ENCODE assay signal across 24 mouse cellular contexts in genomic region chr7:113880021-113880420, GRCm38 (mm10).
DNase-seq lines count a peak whose midpoint lies in the region; ATAC-seq and TF ChIP-seq lines count a peak whose summit lies in the region.
"Had no signal": no experiment of that assay in that cellular context is flagged by ENCODE, and none has a peak within 500 bp of the region (broad histone marks: within the 10 kb centered on the region; RNA-seq: fewer than 3 reads in every experiment).

No protein-coding gene starts in this region.

- no peak for ATAC-seq in intestine, postnatal 0 days
- no peak for ATAC-seq in intestine, embryonic 15.5 days
- ATAC-seq in midbrain, embryonic 13.5 days = no peak
- ATAC-seq in midbrain, embryonic 16.5 days = no peak
- ATAC-seq in midbrain, embryonic 15.5 days (replicated peaks) = no peak
- no peak for ATAC-seq in midbrain, postnatal 0 days (ENCODE audit: low FRiP score)
- ATAC-seq: activated CD4-positive, CD25-positive, alpha-beta regulatory T cell, adult 4 months; CD4-positive, CD25-positive, alpha-beta regulatory T cell, adult 4 months; forebrain, embryonic 13.5 days; Patski had no signal

- intact Hi-C loops in heart, postnatal 10 days (cut with DNase I) = no loop called here

- no peaks in the 10 kb centered on the region for H3K4me1 ChIP-seq in intestine, postnatal 0 days (replicated peaks; ENCODE audit: control insufficient read depth, insufficient read depth, low read length)
- H3K4me1 ChIP-seq in intestine, embryonic 15.5 days (replicated peaks) = no peaks in the 10 kb centered on the region
- peaks cover 14% of the 10 kb centered on the region for H3K4me1 ChIP-seq in midbrain, embryonic 13.5 days (replicated peaks)
- peaks cover 7% of the 10 kb centered on the region for H3K4me1 ChIP-seq in midbrain, embryonic 16.5 days (ENCODE audit: control insufficient read depth, insufficient read depth, low read length)
- H3K4me1 ChIP-seq in midbrain, embryonic 15.5 days = peaks cover 11% of the 10 kb centered on the region
- H3K4me1 ChIP-seq in midbrain, postnatal 0 days (ENCODE audit: insufficient read depth, low read length) = 0 out of 2 replicates have a peak, but pooled peaks cover 2% of the 10 kb centered on the region

- TF ChIP-seq CTCF in intestine, postnatal 0 days (IDR thresholded peaks at IDR 0.05; ENCODE audit: low read depth) = peak; percentile 61
- TF ChIP-seq CTCF in midbrain, postnatal 0 days (IDR thresholded peaks at IDR 0.05) = no peak; the same call in 1 of the 2 replicates

- no peak overlapping the region for H3K4me2 ChIP-seq in intestine, postnatal 0 days (replicated peaks; ENCODE audit: low read depth)
- no peak overlapping the region for H3K4me2 ChIP-seq in intestine, embryonic 15.5 days (replicated peaks)
- H3K4me2 ChIP-seq in midbrain, embryonic 13.5 days (replicated peaks) = no peak overlapping the region
- no peak overlapping the region for H3K4me2 ChIP-seq in midbrain, embryonic 16.5 days (ENCODE audit: low read length)
- H3K4me2 ChIP-seq in midbrain, embryonic 15.5 days = no peak overlapping the region
- H3K4me2 ChIP-seq in midbrain, postnatal 0 days (ENCODE audit: low read depth, low read length, poor library complexity, severe bottlenecking) = no peak overlapping the region
- H3K4me2 ChIP-seq: embryonic facial prominence, embryonic 12.5 days; forebrain, embryonic 13.5 days had no signal

- H3K9ac ChIP-seq in intestine, postnatal 0 days (ENCODE audit: low read depth, low read length) = no peak overlapping the region
- H3K9ac ChIP-seq in intestine, embryonic 15.5 days = no peak overlapping the region
- no peak overlapping the region for H3K9ac ChIP-seq in midbrain, embryonic 13.5 days (replicated peaks)
- H3K9ac ChIP-seq in midbrain, embryonic 16.5 days (ENCODE audit: low read depth, low read length) = no peak overlapping the region
- no peak overlapping the region for H3K9ac ChIP-seq in midbrain, embryonic 15.5 days
- no peak overlapping the region for H3K9ac ChIP-seq in midbrain, postnatal 0 days (replicated peaks; ENCODE audit: low read length, poor library complexity, severe bottlenecking)
- H3K9ac ChIP-seq: embryonic facial prominence, embryonic 12.5 days; forebrain, embryonic 13.5 days had no signal

- no peak overlapping the region for H3K4me3 ChIP-seq in intestine, postnatal 0 days (ENCODE audit: low read depth, low read length)
- H3K4me3 ChIP-seq in intestine, embryonic 15.5 days (replicated peaks) = no peak overlapping the region
- H3K4me3 ChIP-seq in midbrain, embryonic 13.5 days (replicated peaks) = no peak overlapping the region
- no peak overlapping the region for H3K4me3 ChIP-seq in midbrain, embryonic 16.5 days (ENCODE audit: low read depth, low read length)
- no peak overlapping the region for H3K4me3 ChIP-seq in midbrain, embryonic 15.5 days
- H3K4me3 ChIP-seq in midbrain, postnatal 0 days (ENCODE audit: low read depth, low read length) = no peak overlapping the region
- H3K4me3 ChIP-seq: embryonic facial prominence, embryonic 10.5 days; embryonic facial prominence, embryonic 12.5 days; forebrain, embryonic 13.5 days had no signal

- H3K27ac ChIP-seq in intestine, postnatal 0 days (ENCODE audit: low read depth, low read length) = no peak overlapping the region
- H3K27ac ChIP-seq in intestine, embryonic 15.5 days = no peak overlapping the region
- peak overlapping the region; percentile 80 for H3K27ac ChIP-seq in midbrain, embryonic 13.5 days
- no peak overlapping the region for H3K27ac ChIP-seq in midbrain, embryonic 16.5 days (ENCODE audit: low read length)
- H3K27ac ChIP-seq in midbrain, embryonic 15.5 days = peak overlapping the region; percentile 53; the same call in 1 of the 2 replicates
- no peak overlapping the region for H3K27ac ChIP-seq in midbrain, postnatal 0 days (ENCODE audit: low read depth, low read length)
- H3K27ac ChIP-seq: embryonic facial prominence, embryonic 10.5 days; embryonic facial prominence, embryonic 12.5 days; forebrain, embryonic 13.5 days had no signal

- H3K9me3 ChIP-seq in intestine, postnatal 0 days (ENCODE audit: control insufficient read depth) = no peaks in the 10 kb centered on the region
- H3K9me3 ChIP-seq in intestine, embryonic 15.5 days = no peaks in the 10 kb centered on the region
- H3K9me3 ChIP-seq in midbrain, embryonic 13.5 days = no peaks in the 10 kb centered on the region
- H3K9me3 ChIP-seq in midbrain, embryonic 16.5 days (replicated peaks; ENCODE audit: control insufficient read depth, low read length, poor library complexity, severe bottlenecking) = no peaks in the 10 kb centered on the region
- no peaks in the 10 kb centered on the region for H3K9me3 ChIP-seq in midbrain, embryonic 15.5 days
- no peaks in the 10 kb centered on the region for H3K9me3 ChIP-seq in midbrain, postnatal 0 days (ENCODE audit: low read length)
- H3K9me3 ChIP-seq: embryonic facial prominence, embryonic 10.5 days; embryonic facial prominence, embryonic 12.5 days; forebrain, embryonic 13.5 days had no signal

- H3K27me3 ChIP-seq in intestine, postnatal 0 days (replicated peaks; ENCODE audit: control insufficient read depth, insufficient read depth, low read length) = no peaks in the 10 kb centered on the region
- no peaks in the 10 kb centered on the region for H3K27me3 ChIP-seq in intestine, embryonic 15.5 days (replicated peaks)
- H3K27me3 ChIP-seq in midbrain, embryonic 13.5 days = no peaks in the 10 kb centered on the region
- no peaks in the 10 kb centered on the region for H3K27me3 ChIP-seq in midbrain, embryonic 16.5 days (ENCODE audit: control insufficient read depth, insufficient read depth, low read depth, low read length)
- H3K27me3 ChIP-seq in midbrain, embryonic 15.5 days (replicated peaks) = no peaks in the 10 kb centered on the region
- H3K27me3 ChIP-seq in midbrain, postnatal 0 days (ENCODE audit: insufficient read depth, low read length) = no peaks in the 10 kb centered on the region
- H3K27me3 ChIP-seq: embryonic facial prominence, embryonic 12.5 days; forebrain, embryonic 13.5 days; Patski had no signal

- WGBS in intestine, postnatal 0 days = 78% methylated on average over 3 of the region's 3 CpGs
- whole genome bisulfite sequencing in intestine, embryonic 15.5 days = 83% methylated on average over 3 of the region's 3 CpGs
- WGBS in midbrain, embryonic 13.5 days = 83% methylated on average over 3 of the region's 3 CpGs
- WGBS in midbrain, embryonic 16.5 days = 86% methylated on average over 3 of the region's 3 CpGs
- WGBS in midbrain, embryonic 15.5 days = 81% methylated on average over 3 of the region's 3 CpGs
- WGBS in midbrain, postnatal 0 days = 90% methylated on average over 3 of the region's 3 CpGs

- no peaks in the 10 kb centered on the region for H3K36me3 ChIP-seq in intestine, postnatal 0 days (ENCODE audit: control insufficient read depth, insufficient read depth)
- H3K36me3 ChIP-seq in intestine, embryonic 15.5 days = no peaks in the 10 kb centered on the region
- H3K36me3 ChIP-seq in midbrain, embryonic 13.5 days = no peaks in the 10 kb centered on the region
- no peaks in the 10 kb centered on the region for H3K36me3 ChIP-seq in midbrain, embryonic 16.5 days (ENCODE audit: control insufficient read depth, insufficient read depth, low read length)
- H3K36me3 ChIP-seq in midbrain, embryonic 15.5 days (replicated peaks) = no peaks in the 10 kb centered on the region
- no peaks in the 10 kb centered on the region for H3K36me3 ChIP-seq in midbrain, postnatal 0 days (ENCODE audit: insufficient read depth, low read length)
- H3K36me3 ChIP-seq: embryonic facial prominence, embryonic 10.5 days; embryonic facial prominence, embryonic 12.5 days; G1E had no signal

- peak; percentile 60 for DNase-seq in heart, adult 11 months
- no peak for DNase-seq in heart, postnatal 10 days
- DNase-seq in midbrain, postnatal 0 days (ENCODE audit: low spot score) = no peak
- DNase-seq: adrenal gland, adult 8-10 months; adrenal gland, postnatal 14 days; adrenal gland, postnatal 36 days; B cell, adult 2 months; cerebellum, adult 11-12 months; cerebellum, adult 2 months; cerebellum, adult 9-10 months; cerebellum, postnatal 10 days; cerebellum, postnatal 25 days had no signal

Comparison
In these comparisons a context has a peak if more than half of its experiments do, and no peak if none do; other contexts are left out.
1. H3K27ac ChIP-seq: peak in midbrain, embryonic 13.5 days (single experiment) and midbrain, embryonic 15.5 days (single experiment); none in intestine, postnatal 0 days (single experiment), intestine, embryonic 15.5 days (single experiment), midbrain, embryonic 16.5 days (single experiment) and midbrain, postnatal 0 days (single experiment).